Mouse (Mus musculus) layer of hippocampus, adult 18-20 months (tissue): Measurements from ENCODE around the gene Hspa1l. TPM values are rescaled to one million over a fixed set of nuclear protein-coding genes. Genes with fewer than 3 reads are reported as not detected.
A peak's percentile ranks its signal among the peaks of the same experiment; 100 is the strongest.
"Not testable (repeated sequence)": the region's sequence is repeated elsewhere in the genome, so short reads cannot be mapped to it uniquely, and the experiment has no call there.

Experiments
- DNase-seq, 2 experiments: peaks; one replicate each; pipeline ENCODE4 v3.0.0; 2022; ENCODE audit warnings: low spot score in 2 of 2
- total RNA-seq, 2 experiments: library from RNA; stranded (reverse); gene quantifications; 2 replicates each; pipeline ENCODE4 v1.2.3; 2021

The Hspa1l gene
- total RNA-seq, 2 experiments from 2014 or later, result 0.12 to 0.48 TPM

- DNase-seq, result no peak
Measured at GRCm38 (mm10) chr17:34950514-34951455, 21.7 kb upstream of the Hspa1l start.

GRCm38 (mm10) chr17:34951636-34952377, 20.7 kb upstream of the Hspa1l start:
- peak; percentile 40 to 53 for DNase-seq

GRCm38 (mm10) chr17:34952378-34953040, 20.0 kb upstream of the Hspa1l start:
- peak in 1 of 2 experiments; percentile 78 for DNase-seq

GRCm38 (mm10) chr17:34953258-34953657, 19.2 kb upstream of the Hspa1l start:
- no peak for DNase-seq

GRCm38 (mm10) chr17:34953904-34954303, 18.6 kb upstream of the Hspa1l start:
- no peak for DNase-seq

GRCm38 (mm10) chr17:34954831-34955230, 17.7 kb upstream of the Hspa1l start:
- no peak for DNase-seq

GRCm38 (mm10) chr17:34955884-34956283, 16.6 kb upstream of the Hspa1l start:
- no peak for DNase-seq

- DNase-seq, result no peak
Measured at GRCm38 (mm10) chr17:34956340-34956739, 16.2 kb upstream of the Hspa1l start.

- DNase-seq, result not testable (repeated sequence)
Measured at GRCm38 (mm10) chr17:34957291-34957690, 15.2 kb upstream of the Hspa1l start.

- not testable (repeated sequence) for DNase-seq
Measured at GRCm38 (mm10) chr17:34957966-34958365, 14.5 kb upstream of the Hspa1l start.

- not testable (repeated sequence) for DNase-seq
Measured at GRCm38 (mm10) chr17:34958734-34959129, 13.8 kb upstream of the Hspa1l start.

GRCm38 (mm10) chr17:34959130-34959778, 13.2 kb upstream of the Hspa1l start, which contains the start of gene Hspa1b:
Gene Hspa1b, minus strand, starts transcription at chr17:34959238.
- peak; percentile 75 to 88 for DNase-seq

- DNase-seq, result no peak
Measured at GRCm38 (mm10) chr17:34959881-34960515, 12.5 kb upstream of the Hspa1l start.

GRCm38 (mm10) chr17:34960702-34961493, 11.6 kb upstream of the Hspa1l start:
- peak in 1 of 2 experiments; percentile 38 for DNase-seq

- no peak for DNase-seq
Measured at GRCm38 (mm10) chr17:34962125-34962524, 10.4 kb upstream of the Hspa1l start.

- DNase-seq, result no peak
Measured at GRCm38 (mm10) chr17:34962841-34963240, 9.7 kb upstream of the Hspa1l start.

GRCm38 (mm10) chr17:34964640-34965049, 7.9 kb upstream of the Hspa1l start:
- no peak for DNase-seq

- no peak for DNase-seq
Measured at GRCm38 (mm10) chr17:34965627-34966026, 6.9 kb upstream of the Hspa1l start.

- not testable (repeated sequence) for DNase-seq
Measured at GRCm38 (mm10) chr17:34969822-34970221, 2.7 kb upstream of the Hspa1l start, which contains the start of gene Gm20481. Gene Gm20481, plus strand, starts transcription at chr17:34969912.
